Mouse (Mus musculus) central nervous system, embryonic 14 days (tissue): ENCODE data around the gene Zscan4-ps1. TPM values are rescaled to one million over a fixed set of nuclear protein-coding genes. Genes with fewer than 3 reads are reported as not detected.

ENCODE experiments used
- polyA plus RNA-seq: library from polyadenylated mRNA; depleted of rRNA; stranded (reverse); fragments of >200 nt; gene quantifications from 2 replicates; pipeline ENCODE4 v1.2.3, GENCODE M21; 2012; rRNA removed

Gene Zscan4-ps1
- not detected in 2 replicates for polyA plus RNA-seq

GRCm38 (mm10) chr7:11069591-11069990 is at the start of gene Zscan4-ps1:
Gene Zscan4-ps1 (minus strand): TSS chr7:11069691.

Other genes with a start within 250 kb of the Zscan4-ps1 start
- gene Zscan4b, start 164.6 kb downstream of the Zscan4-ps1 start, polyA plus RNA-seq = not detected in 2 replicates
- not detected in 2 replicates for gene Zscan4c, start 63.9 kb downstream of the Zscan4-ps1 start, polyA plus RNA-seq
- not detected in 2 replicates for gene Zscan4d, start 96.5 kb upstream of the Zscan4-ps1 start, polyA plus RNA-seq
- not detected in 2 replicates for gene Zscan4e, start 241.0 kb upstream of the Zscan4-ps1 start, polyA plus RNA-seq